7 mouse cellular contexts compared by ENCODE assay signal in the genomic region with DNA sequence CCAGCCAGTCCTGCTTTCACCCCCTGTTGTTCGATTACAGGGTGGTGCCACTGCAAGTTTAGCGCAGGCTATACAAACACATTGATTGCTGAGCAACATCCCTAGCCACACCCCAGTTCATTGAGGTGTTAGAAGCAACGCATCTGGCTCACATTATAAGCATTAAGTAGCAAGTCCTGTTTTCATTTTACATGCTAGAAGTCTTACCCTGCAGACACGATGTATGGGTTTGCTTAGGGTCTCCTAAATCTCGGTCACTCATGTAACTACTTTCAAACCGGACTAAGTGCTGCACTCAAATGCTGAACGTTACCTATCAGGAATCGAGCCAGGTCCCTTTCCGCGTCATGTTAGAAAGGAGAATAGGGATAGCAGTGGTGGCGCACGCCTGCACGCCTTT. TPM values are rescaled to one million over a fixed set of nuclear protein-coding genes. Genes with fewer than 3 reads are reported as not detected.
DNase-seq lines count a peak whose midpoint lies in the region; ATAC-seq and TF ChIP-seq lines count a peak whose summit lies in the region.

No protein-coding gene starts in this region.

- H3K9ac ChIP-seq in embryonic facial prominence, embryonic 13.5 days = peak overlapping the region; percentile 67
- no peak overlapping the region for H3K9ac ChIP-seq in intestine, postnatal 0 days (ENCODE audit: low read depth, low read length)

- 17% methylated on average over 13 of the region's 13 CpGs for WGBS in embryonic facial prominence, embryonic 13.5 days
- 11% methylated on average over 13 of the region's 13 CpGs for WGBS in intestine, postnatal 0 days

- DNase-seq in thymus, postnatal 25 days = peak; percentile 21
- DNase-seq in thymus, adult 18-20 months = no peak
- no peak for DNase-seq in urinary bladder, postnatal 14 days (ENCODE audit: low spot score)
- DNase-seq in left cerebral cortex, adult 9 months (ENCODE audit: low spot score in 2 of 2) = no peak

- no peaks in the 10 kb centered on the region for H3K36me3 ChIP-seq in embryonic facial prominence, embryonic 13.5 days
- no peaks in the 10 kb centered on the region for H3K36me3 ChIP-seq in intestine, postnatal 0 days (ENCODE audit: control insufficient read depth, insufficient read depth)
- H3K36me3 ChIP-seq in myocyte (ENCODE audit: control insufficient read depth, insufficient read depth) = no peaks in the 10 kb centered on the region

- peak overlapping the region; percentile 54 for H3ac ChIP-seq in myocyte (ENCODE audit: control insufficient read depth, insufficient read length)

- no peak for ATAC-seq in embryonic facial prominence, embryonic 13.5 days (ENCODE audit: insufficient number of reproducible peaks, insufficient read depth, low FRiP score, low TSS enrichment, low read depth)
- ATAC-seq in intestine, postnatal 0 days = no peak

- no peak for TF ChIP-seq CTCF in intestine, postnatal 0 days (IDR thresholded peaks at IDR 0.05; ENCODE audit: low read depth)

- peak overlapping the region; percentile 65 for H3K4me3 ChIP-seq in embryonic facial prominence, embryonic 13.5 days
- peak overlapping the region; percentile 17; the same call in 1 of the 2 replicates for H3K4me3 ChIP-seq in intestine, postnatal 0 days (ENCODE audit: low read depth, low read length)
- H3K4me3 ChIP-seq in myocyte = peak overlapping the region; percentile 60

- no peak for TF ChIP-seq POLR2A in myocyte (IDR thresholded peaks at IDR 0.05; ENCODE audit: insufficient read length, low read depth)

- no peaks in the 10 kb centered on the region for H3K27me3 ChIP-seq in embryonic facial prominence, embryonic 13.5 days
- H3K27me3 ChIP-seq in intestine, postnatal 0 days (replicated peaks; ENCODE audit: control insufficient read depth, insufficient read depth, low read length) = 0 out of 2 replicates have a peak, but pooled peaks cover 4% of the 10 kb centered on the region
- H3K27me3 ChIP-seq in myocyte (ENCODE audit: control insufficient read depth, insufficient read depth, insufficient read length) = no peaks in the 10 kb centered on the region

- no peaks in the 10 kb centered on the region for H3K9me3 ChIP-seq in embryonic facial prominence, embryonic 13.5 days
- H3K9me3 ChIP-seq in intestine, postnatal 0 days (ENCODE audit: control insufficient read depth) = no peaks in the 10 kb centered on the region

- peak overlapping the region; percentile 82 for H3K4me2 ChIP-seq in embryonic facial prominence, embryonic 13.5 days
- H3K4me2 ChIP-seq in intestine, postnatal 0 days (replicated peaks; ENCODE audit: low read depth) = peak overlapping the region; percentile 78
- H3K4me2 ChIP-seq in myocyte (ENCODE audit: low read depth) = peak overlapping the region; percentile 73

- H3K27ac ChIP-seq in embryonic facial prominence, embryonic 13.5 days = peak overlapping the region; percentile 72
- no peak overlapping the region for H3K27ac ChIP-seq in intestine, postnatal 0 days (ENCODE audit: low read depth, low read length)

- peaks cover 11% of the 10 kb centered on the region for H3K4me1 ChIP-seq in embryonic facial prominence, embryonic 13.5 days
- H3K4me1 ChIP-seq in intestine, postnatal 0 days (replicated peaks; ENCODE audit: control insufficient read depth, insufficient read depth, low read length) = no peaks in the 10 kb centered on the region

- H3K79me2 ChIP-seq in myocyte (ENCODE audit: control insufficient read depth, insufficient read depth) = no peaks in the 10 kb centered on the region

TF ChIP-seq in myocyte, 11 proteins besides CTCF, POLR2A, EP300 and RAD21:
- TF ChIP-seq REST (IDR thresholded peaks at IDR 0.05; ENCODE audit: insufficient read depth, insufficient read length) (no peak), MAX (IDR thresholded peaks at IDR 0.05; ENCODE audit: low read depth) (no peak), USF1 (IDR thresholded peaks at IDR 0.05; ENCODE audit: low read depth) (no peak), SRF (IDR thresholded peaks at IDR 0.05; ENCODE audit: control insufficient read depth, insufficient read length, low read depth) (no peak), TCF3 (IDR thresholded peaks at IDR 0.05; ENCODE audit: insufficient read length, low read depth) (no peak)
TF ChIP-seq in myocyte: peak in this region for 0.

RNA-seq across cellular contexts. Expression of a gene that starts 0.9 kb away (rescaled TPM):
- polyA plus RNA-seq in embryonic facial prominence, embryonic 13.5 days (2015; fragmentation: Nextera tagmentation; extraction: Ambion mirVana) = 26.9 and 31.8 TPM in 2 replicates
- polyA plus RNA-seq in intestine, postnatal 0 days (2015; fragmentation: Nextera tagmentation; extraction: Ambion mirVana) = 5.6 and 5.9 TPM in 2 replicates
- 12.8 TPM for polyA plus RNA-seq in myocyte (2012; fragmentation: generic; extraction: Trizol)

RNA-seq across cellular contexts. Expression of a gene that starts 12.5 kb away (rescaled TPM):
- 88.1 and 93.9 TPM in 2 replicates for polyA plus RNA-seq in embryonic facial prominence, embryonic 13.5 days (2015; fragmentation: Nextera tagmentation; extraction: Ambion mirVana)
- 58.4 and 59.8 TPM in 2 replicates for polyA plus RNA-seq in intestine, postnatal 0 days (2015; fragmentation: Nextera tagmentation; extraction: Ambion mirVana)
- polyA plus RNA-seq in myocyte (2012; fragmentation: generic; extraction: Trizol) = 142 TPM

RNA-seq across cellular contexts. Expression of a gene that starts 21.6 kb away (rescaled TPM):
- polyA plus RNA-seq in embryonic facial prominence, embryonic 13.5 days (2015; fragmentation: Nextera tagmentation; extraction: Ambion mirVana) = 11.5 and 13.1 TPM in 2 replicates
- polyA plus RNA-seq in intestine, postnatal 0 days (2015; fragmentation: Nextera tagmentation; extraction: Ambion mirVana) = 2.0 and 2.5 TPM in 2 replicates
- polyA plus RNA-seq in myocyte (2012; fragmentation: generic; extraction: Trizol) = 9.4 TPM

RNA-seq across cellular contexts. Expression of a gene that starts 45.0 kb away (rescaled TPM):
- 28.6 and 30.7 TPM in 2 replicates for polyA plus RNA-seq in embryonic facial prominence, embryonic 13.5 days (2015; fragmentation: Nextera tagmentation; extraction: Ambion mirVana)
- 7.3 and 7.7 TPM in 2 replicates for polyA plus RNA-seq in intestine, postnatal 0 days (2015; fragmentation: Nextera tagmentation; extraction: Ambion mirVana)
- polyA plus RNA-seq in myocyte (2012; fragmentation: generic; extraction: Trizol) = 16.1 TPM
